Mouse (Mus musculus) liver, embryonic 16.5 days (tissue): ENCODE measurements at regions not wholly inside any gene's neighbourhood (a gene's known extent, or its start where the extent isn't known, plus 50 kb on each side); places are given as distances from the start of the nearest gene placed in this dataset.

ENCODE experiments used
- ATAC-seq: fragments of 200-750 bp; cut with Nextera tagmentation; 2 replicates; pipeline ENCODE4 v1.8.0; 2017; ENCODE audit warnings: low read depth, mild to moderate bottlenecking, moderate number of reproducible peaks, moderate library complexity
- H3K27ac ChIP-seq: fragments of 300-500 bp; sonication (generic); 2 replicates; pipeline ENCODE4 v1.5.1; 2014; ENCODE audit warnings: mild to moderate bottlenecking, low read length
- H3K27me3 ChIP-seq: fragments of 300-500 bp; sonication (generic); 2 replicates; pipeline ENCODE4 v1.6.1; 2014; ENCODE audit warnings: low read depth, low read length, mixed read lengths; ENCODE audit not compliant: control insufficient read depth, insufficient read depth
- H3K36me3 ChIP-seq: fragments of 300-500 bp; sonication (generic); 2 replicates; pipeline ENCODE4 v1.6.1; 2014; ENCODE audit warnings: mild to moderate bottlenecking; ENCODE audit not compliant: control insufficient read depth, insufficient read depth
- H3K4me1 ChIP-seq: fragments of 300-500 bp; sonication (generic); 2 replicates; pipeline ENCODE4 v1.6.1; 2014; ENCODE audit warnings: low read depth, low read length, mixed read lengths; ENCODE audit not compliant: control insufficient read depth
- H3K4me2 ChIP-seq: fragments of 300-500 bp; sonication (generic); 2 replicates; pipeline ENCODE4 v1.6.1; 2014; ENCODE audit warnings: low read depth, low read length, mixed read lengths
- H3K4me3 ChIP-seq: fragments of 300-500 bp; sonication (generic); 2 replicates; pipeline ENCODE4 v1.5.1; 2014; ENCODE audit warnings: low read depth, mild to moderate bottlenecking, low read length
- H3K9ac ChIP-seq: fragments of 300-500 bp; sonication (generic); 2 replicates; pipeline ENCODE4 v1.6.1; 2014; ENCODE audit warnings: low read depth, low read length
- H3K9me3 ChIP-seq: fragments of 300-500 bp; sonication (generic); replicated peaks from 2 replicates; pipeline ENCODE4 v1.6.1; 2016; ENCODE audit warnings: low read length; ENCODE audit not compliant: control insufficient read depth
- WGBS: fragments of 180-500 bp; shearing (Covaris S2); extraction: QIAGEN DNeasy Blood & Tissue Kit; methylation state at CpG from one replicate; pipeline ENCODE4 v1.1.7; 2014; ENCODE audit not compliant: insufficient replicate concordance; 5-methylcytosine and 5-hydroxymethylcytosine counted together

GRCm38 (mm10) chr2:46678366-46678765 lies 1561.2 kb upstream of the Zeb2 start:
- ATAC-seq: no peak
- WGBS: 14% methylated on average over 2 of the region's 2 CpGs
- Histone ChIP-seq H3K36me3 (no peaks in the 10 kb centered on the region), H3K4me1 (no peaks in the 10 kb centered on the region), H3K4me3 (no peak overlapping the region), H3K27ac (no peak overlapping the region), H3K9ac (no peak overlapping the region), H3K9me3 (no peaks in the 10 kb centered on the region), H3K27me3 (no peaks in the 10 kb centered on the region), H3K4me2 (no peak overlapping the region)

DNA sequence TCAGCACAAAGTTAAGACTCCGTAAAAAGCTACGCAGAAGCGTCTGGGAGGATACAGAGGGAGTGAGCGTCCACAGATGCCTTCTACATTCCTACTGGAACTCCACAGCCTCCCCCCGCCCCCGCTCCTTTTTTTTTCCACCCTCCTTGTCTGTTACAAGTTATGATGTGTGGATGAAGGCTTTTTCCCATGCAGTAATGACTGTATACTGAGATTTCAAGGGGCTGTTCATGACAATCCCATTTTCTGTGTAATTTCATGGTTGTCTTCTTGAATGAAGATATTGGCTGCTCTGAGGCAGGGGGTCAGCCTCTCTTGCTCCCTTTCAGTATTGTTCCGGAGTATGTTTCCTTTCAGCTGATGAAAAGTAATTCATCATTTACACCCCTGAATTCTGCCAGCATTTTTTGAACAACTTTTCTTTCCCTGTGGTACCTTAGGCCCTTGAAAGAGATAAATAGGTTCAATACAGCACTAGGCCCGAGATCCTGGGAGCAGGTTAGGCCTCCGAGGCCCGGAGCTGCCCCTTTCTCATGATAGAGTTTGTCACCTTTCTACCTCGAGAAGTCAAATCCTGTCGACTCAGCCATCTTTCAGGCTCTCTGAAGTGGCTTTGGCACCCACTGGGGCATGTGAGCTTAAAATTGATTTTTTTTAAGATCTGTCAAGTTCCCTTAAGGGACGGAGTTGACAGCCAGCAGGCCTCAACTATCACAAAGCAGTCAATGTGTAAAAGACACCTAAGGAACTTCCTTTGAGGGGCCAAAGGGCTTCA lies 1552.5 kb upstream of the Zeb2 start:
- no peak overlapping the region for H3K27ac ChIP-seq
- 64% methylated on average over 13 of the region's 13 CpGs for WGBS
- ATAC-seq: no peak
- H3K4me2 ChIP-seq: no peak overlapping the region
- H3K4me1 ChIP-seq: no peaks in the 10 kb centered on the region
- H3K9me3 ChIP-seq: no peaks in the 10 kb centered on the region
- no peaks in the 10 kb centered on the region for H3K36me3 ChIP-seq
- no peak overlapping the region for H3K4me3 ChIP-seq
- no peak overlapping the region for H3K9ac ChIP-seq
- H3K27me3 ChIP-seq: no peaks in the 10 kb centered on the region

- no peak overlapping the region for H3K27ac ChIP-seq
- H3K9me3 ChIP-seq: no peaks in the 10 kb centered on the region
- no peak overlapping the region for H3K9ac ChIP-seq
- no peak overlapping the region for H3K4me2 ChIP-seq
- 70% methylated on average over 3 of the region's 3 CpGs for WGBS
- no peaks in the 10 kb centered on the region for H3K4me1 ChIP-seq
- no peak for ATAC-seq
- no peaks in the 10 kb centered on the region for H3K27me3 ChIP-seq
- no peaks in the 10 kb centered on the region for H3K36me3 ChIP-seq
- H3K4me3 ChIP-seq: no peak overlapping the region
These were observed 1549.8 kb upstream of the Zeb2 start for GRCm38 (mm10) chr2:46666990-46667337.

GRCm38 (mm10) chr2:46666084-46666989 lies 1549.1 kb upstream of the Zeb2 start:
- Histone ChIP-seq H3K27ac (no peak overlapping the region), H3K4me3 (no peak overlapping the region), H3K36me3 (no peaks in the 10 kb centered on the region), H3K4me2 (no peak overlapping the region), H3K4me1 (no peaks in the 10 kb centered on the region), H3K27me3 (no peaks in the 10 kb centered on the region), H3K9me3 (no peaks in the 10 kb centered on the region), H3K9ac (no peak overlapping the region)
- whole genome bisulfite sequencing: 66% methylated on average over 10 of the region's 10 CpGs
- ATAC-seq: no peak

- Histone ChIP-seq H3K4me1 (no peaks in the 10 kb centered on the region), H3K9ac (no peak overlapping the region), H3K27me3 (no peaks in the 10 kb centered on the region), H3K4me2 (no peak overlapping the region), H3K27ac (no peak overlapping the region), H3K36me3 (no peaks in the 10 kb centered on the region), H3K4me3 (no peak overlapping the region), H3K9me3 (no peaks in the 10 kb centered on the region)
- ATAC-seq: no peak
- 47% methylated on average over 3 of the region's 3 CpGs for WGBS
These were observed 1544.7 kb upstream of the Zeb2 start for GRCm38 (mm10) chr2:46661876-46662275.

DNA sequence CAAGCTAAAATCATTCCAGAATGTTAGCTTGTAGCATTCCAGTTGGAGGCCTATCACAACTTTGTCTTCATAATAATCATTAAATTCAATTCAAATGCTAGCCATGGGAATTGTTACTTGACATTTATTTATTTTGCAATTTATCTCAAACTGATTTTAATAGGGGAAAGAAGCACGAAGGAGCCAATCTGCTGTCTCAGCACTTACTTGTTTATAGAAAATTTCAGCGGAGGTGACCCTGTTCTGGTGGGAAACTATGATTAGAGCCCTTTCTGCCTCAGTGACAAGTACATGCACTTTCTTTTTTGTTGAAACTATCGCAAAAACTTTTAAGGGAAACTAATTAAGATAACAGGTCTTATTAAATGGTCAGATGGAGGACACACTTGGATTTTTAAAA lies 1543.4 kb upstream of the Zeb2 start:
- Histone ChIP-seq H3K4me1 (no peaks in the 10 kb centered on the region), H3K27me3 (no peaks in the 10 kb centered on the region), H3K9ac (no peak overlapping the region), H3K36me3 (no peaks in the 10 kb centered on the region), H3K4me2 (no peak overlapping the region), H3K27ac (no peak overlapping the region), H3K4me3 (no peak overlapping the region), H3K9me3 (no peaks in the 10 kb centered on the region)
- no peak for ATAC-seq
- WGBS: 57% methylated on average over 3 of the region's 3 CpGs

DNA sequence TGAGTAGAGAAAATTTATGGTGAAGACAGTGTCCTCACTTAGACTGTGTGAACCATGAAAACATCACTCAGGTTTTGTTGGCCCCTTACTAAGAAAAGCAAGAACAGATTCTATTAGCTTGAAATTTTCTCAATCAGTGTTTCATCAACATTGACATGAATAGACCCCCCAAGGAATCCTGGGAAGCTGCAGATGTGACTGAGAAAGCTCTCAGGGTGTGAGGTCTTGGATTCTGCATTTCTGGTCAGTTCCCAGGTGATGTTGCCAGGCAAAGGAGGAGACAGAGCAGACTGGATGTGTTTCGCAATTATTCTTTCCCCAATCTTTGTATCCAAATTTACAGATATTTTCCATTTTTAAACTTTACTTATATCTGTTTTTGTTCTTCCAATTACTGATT lies 1538.1 kb upstream of the Zeb2 start:
- no peaks in the 10 kb centered on the region for H3K36me3 ChIP-seq
- no peaks in the 10 kb centered on the region for H3K9me3 ChIP-seq
- H3K4me1 ChIP-seq: no peaks in the 10 kb centered on the region
- no peak overlapping the region for H3K4me2 ChIP-seq
- no peak overlapping the region for H3K27ac ChIP-seq
- H3K27me3 ChIP-seq: no peaks in the 10 kb centered on the region
- WGBS: 80% methylated on average over 1 of the region's 1 CpGs
- H3K4me3 ChIP-seq: no peak overlapping the region
- no peak for ATAC-seq
- no peak overlapping the region for H3K9ac ChIP-seq

DNA sequence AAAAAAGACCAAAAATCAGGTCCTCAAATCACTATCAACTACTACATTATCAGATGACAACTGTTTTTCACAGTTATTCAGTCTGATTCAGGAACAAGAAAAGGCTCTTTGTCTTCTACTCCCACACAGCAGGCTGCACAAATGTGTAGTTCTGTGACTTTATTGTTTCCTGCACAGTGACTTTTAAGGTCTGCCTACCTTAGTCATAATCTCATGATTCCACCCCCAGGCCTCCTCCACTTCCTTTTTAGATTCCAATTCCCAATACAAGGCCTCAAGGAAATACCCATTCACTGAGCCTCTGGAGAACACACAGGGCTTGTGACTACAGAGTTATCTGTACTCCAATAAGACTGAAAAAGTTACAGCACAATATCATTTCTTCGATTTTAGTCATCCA lies 1535.4 kb upstream of the Zeb2 start:
- Histone ChIP-seq H3K4me3 (no peak overlapping the region), H3K27me3 (no peaks in the 10 kb centered on the region), H3K27ac (no peak overlapping the region), H3K4me2 (no peak overlapping the region), H3K36me3 (no peaks in the 10 kb centered on the region), H3K9me3 (no peaks in the 10 kb centered on the region), H3K9ac (no peak overlapping the region), H3K4me1 (no peaks in the 10 kb centered on the region)
- no peak for ATAC-seq
- 64% methylated on average over 1 of the region's 1 CpGs for WGBS

- WGBS: 41% methylated on average over 2 of the region's 2 CpGs
- Histone ChIP-seq H3K4me3 (no peak overlapping the region), H3K27me3 (no peaks in the 10 kb centered on the region), H3K9me3 (no peaks in the 10 kb centered on the region), H3K9ac (no peak overlapping the region), H3K36me3 (no peaks in the 10 kb centered on the region), H3K27ac (no peak overlapping the region), H3K4me2 (no peak overlapping the region), H3K4me1 (no peaks in the 10 kb centered on the region)
- ATAC-seq: no peak
These were observed 1529.2 kb upstream of the Zeb2 start for GRCm38 (mm10) chr2:46646366-46646765.
